Mouse (Mus musculus): ENCODE measurements around the gene Tmem132b. TPM values are rescaled to one million over a fixed set of nuclear protein-coding genes. Genes with fewer than 3 reads are reported as not detected.
A peak's percentile ranks its signal among the peaks of the same experiment; 100 is the strongest.

Tmem132b gene
- total RNA-seq, 2 experiments from 2014 or later = 82.4 to 84.0 TPM

GRCm38 (mm10) chr5:125658101-125658500, 126.5 kb downstream of the Tmem132b start:
- peak; percentile 39 to 61 for DNase-seq (ENCODE audit: low spot score in 2 of 2)

- DNase-seq (ENCODE audit: low spot score in 2 of 2) = peak in 1 of 2 experiments; percentile 45
Observed at GRCm38 (mm10) chr5:125658959-125659749, 127.6 kb downstream of the Tmem132b start.

- DNase-seq (ENCODE audit: low spot score in 2 of 2) = peak; percentile 68 to 74
Observed at GRCm38 (mm10) chr5:125675623-125676022, 144.0 kb downstream of the Tmem132b start.

GRCm38 (mm10) chr5:125676025-125676623, 144.6 kb downstream of the Tmem132b start:
- no peak for DNase-seq (ENCODE audit: low spot score in 2 of 2)

GRCm38 (mm10) chr5:125680889-125681288, 149.3 kb downstream of the Tmem132b start:
- no peak for DNase-seq (ENCODE audit: low spot score in 2 of 2)

- no peak for DNase-seq (ENCODE audit: low spot score in 2 of 2)
Observed at GRCm38 (mm10) chr5:125683491-125683890, 151.9 kb downstream of the Tmem132b start.

GRCm38 (mm10) chr5:125685681-125686331, 154.2 kb downstream of the Tmem132b start:
- peak; percentile 44 to 55 for DNase-seq (ENCODE audit: low spot score in 2 of 2)

GRCm38 (mm10) chr5:125692538-125692937, 161.0 kb downstream of the Tmem132b start:
- no peak for DNase-seq (ENCODE audit: low spot score in 2 of 2)

- peak; percentile 56 for DNase-seq (ENCODE audit: low spot score in 2 of 2)
Observed at GRCm38 (mm10) chr5:125699395-125699794, 167.8 kb downstream of the Tmem132b start.

- DNase-seq (ENCODE audit: low spot score in 2 of 2) = no peak
Observed at GRCm38 (mm10) chr5:125700234-125700633, 168.7 kb downstream of the Tmem132b start.

- DNase-seq (ENCODE audit: low spot score in 2 of 2) = peak; percentile 56 to 64
Observed at GRCm38 (mm10) chr5:125705379-125705778, 173.8 kb downstream of the Tmem132b start.

GRCm38 (mm10) chr5:125709160-125709559, 177.6 kb downstream of the Tmem132b start:
- peak; percentile 79 to 86 for DNase-seq (ENCODE audit: low spot score in 2 of 2)

GRCm38 (mm10) chr5:125726815-125727214, 195.2 kb downstream of the Tmem132b start:
- DNase-seq (ENCODE audit: low spot score in 2 of 2) = no peak

GRCm38 (mm10) chr5:125727436-125727835, 195.9 kb downstream of the Tmem132b start:
- DNase-seq (ENCODE audit: low spot score in 2 of 2) = no peak

- no peak for DNase-seq (ENCODE audit: low spot score in 2 of 2)
Observed at GRCm38 (mm10) chr5:125727936-125728335, 196.4 kb downstream of the Tmem132b start.

- DNase-seq (ENCODE audit: low spot score in 2 of 2) = no peak
Observed at GRCm38 (mm10) chr5:125728521-125728920, 196.9 kb downstream of the Tmem132b start.

- no peak for DNase-seq (ENCODE audit: low spot score in 2 of 2)
Observed at GRCm38 (mm10) chr5:125733806-125734205, 202.2 kb downstream of the Tmem132b start.

GRCm38 (mm10) chr5:125737105-125737504, 205.5 kb downstream of the Tmem132b start:
- DNase-seq (ENCODE audit: low spot score in 2 of 2) = no peak

- DNase-seq (ENCODE audit: low spot score in 2 of 2) = no peak
Observed at GRCm38 (mm10) chr5:125743503-125743902, 211.9 kb downstream of the Tmem132b start.

GRCm38 (mm10) chr5:125745727-125746126, 214.2 kb downstream of the Tmem132b start:
- DNase-seq (ENCODE audit: low spot score in 2 of 2) = peak; percentile 49 to 54

GRCm38 (mm10) chr5:125751481-125751880, 219.9 kb downstream of the Tmem132b start:
- DNase-seq (ENCODE audit: low spot score in 2 of 2) = no peak

- DNase-seq (ENCODE audit: low spot score in 2 of 2) = no peak
Observed at GRCm38 (mm10) chr5:125752546-125752945, 221.0 kb downstream of the Tmem132b start.
